Mouse (Mus musculus): ENCODE data around the gene Efna1. TPM values are rescaled to one million over a fixed set of nuclear protein-coding genes. Genes with fewer than 3 reads are reported as not detected.
A peak's percentile ranks its signal among the peaks of the same experiment; 100 is the strongest.

Gene Efna1
- total and polyA plus RNA-seq, 3 experiments = not detected

DNA sequence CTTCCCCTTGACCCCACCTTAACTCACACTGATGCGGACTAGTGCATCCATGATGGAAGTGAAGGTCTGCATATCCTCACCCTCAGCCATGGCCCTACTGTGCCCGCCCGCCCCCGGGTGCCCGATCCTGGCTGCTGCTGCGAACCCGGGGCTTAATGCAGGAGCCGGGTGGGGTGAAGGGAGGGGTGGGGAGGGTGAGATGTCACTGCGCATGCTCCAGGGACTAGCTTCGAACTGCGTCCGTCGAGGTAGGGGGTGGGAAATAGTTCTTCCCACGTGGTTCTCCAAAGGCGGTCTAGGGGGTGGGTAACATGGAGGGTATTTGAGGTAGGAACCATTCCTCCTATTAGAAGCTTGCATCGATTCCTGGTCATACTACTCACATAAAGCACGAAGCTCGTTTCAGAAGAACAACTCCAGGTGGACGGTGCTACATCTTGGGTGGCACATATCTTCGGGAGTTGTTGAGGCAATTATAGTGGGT is 35.2 kb downstream of the Efna1 start, which contains the start of gene Krtcap2:
Gene Krtcap2 (plus strand): TSS at position 279 of the 484 bp plus-strand sequence.
- peak within 1 kb of the TSS; percentile 98 for H3K27ac ChIP-seq (ENCODE audit: control insufficient read depth, low read depth, low read length)
- peaks cover 7 to 16% of the 10 kb centered on the region in 2 experiments; a peak in 3 of 4 replicates for H3K36me3 ChIP-seq (ENCODE audit: control insufficient read depth in 1 of 2, insufficient read depth in 2 of 2, low read length in 2 of 2)
- peaks cover 17% of the 10 kb centered on the region for H3K79me2 ChIP-seq (ENCODE audit: control insufficient read depth, insufficient read depth, low read length, poor library complexity)
- H3K27me3 ChIP-seq (ENCODE audit: control insufficient read depth in 1 of 2, insufficient read depth in 2 of 2, low read length in 2 of 2) = no peaks in the 10 kb centered on the region
- H3K9me3 ChIP-seq (replicated peaks; ENCODE audit: insufficient read depth, low read length) = no peaks in the 10 kb centered on the region
- DNase-seq (ENCODE audit: low read depth, low spot score) = peak; percentile 94
- peak within 1 kb of the TSS; percentile 84 to 89 for H3K4me3 ChIP-seq (ENCODE audit: control insufficient read depth in 1 of 2, insufficient read depth in 1 of 2, low read depth in 2 of 2, low read length in 2 of 2)
- H3K9ac ChIP-seq (ENCODE audit: control insufficient read depth, low read depth, low read length, poor library complexity, severe bottlenecking) = peak within 1 kb of the TSS; percentile 99
- TF ChIP-seq BHLHE40 (IDR thresholded peaks at IDR 0.05; ENCODE audit: borderline replicate concordance, low read depth, low read length) (no peak), ETS1 (IDR thresholded peaks at IDR 0.05; ENCODE audit: low read depth, low read length) (peak; percentile 46; the same call in 1 of the 2 replicates), ELF1 (IDR thresholded peaks at IDR 0.05; ENCODE audit: low read depth, low read length) (no peak), POLR2AphosphoS5 (IDR thresholded peaks at IDR 0.05; ENCODE audit: borderline replicate concordance, low read depth, low read length) (no peak), USF2 (IDR thresholded peaks at IDR 0.05; ENCODE audit: borderline replicate concordance in 1 of 2, insufficient read depth in 1 of 2, low read depth in 1 of 2, low read length in 2 of 2) (peak in 1 of 2 experiments; percentile 44; a peak in 1 of 4 replicates), MAX (IDR thresholded peaks at IDR 0.05; ENCODE audit: low read length) (peak; percentile 98), EP300 (IDR thresholded peaks at IDR 0.05; ENCODE audit: low read depth in 1 of 2, low read length in 2 of 2) (no peak), NRF1 (IDR thresholded peaks at IDR 0.05; ENCODE audit: insufficient read depth, low read depth, low read length, poor library complexity, severe bottlenecking) (peak; percentile 98), SIN3A (IDR thresholded peaks at IDR 0.05; ENCODE audit: low read length) (peak; percentile 19; the same call in 1 of the 2 replicates), JUND (IDR thresholded peaks at IDR 0.05; ENCODE audit: low read depth, low read length) (no peak), USF1 (IDR thresholded peaks at IDR 0.05; ENCODE audit: low read depth, low read length) (peak; percentile 85), MXI1 (IDR thresholded peaks at IDR 0.05; ENCODE audit: low read depth, low read length) (peak; percentile 82), MAZ (IDR thresholded peaks at IDR 0.05; ENCODE audit: low read depth, low read length) (peak; percentile 95), CHD1 (IDR thresholded peaks at IDR 0.05; ENCODE audit: low read depth, low read length) (0 out of 2 replicates have a peak, but pooled peaks have one; percentile 70), SMC3 (IDR thresholded peaks at IDR 0.05; ENCODE audit: low read depth, low read length) (no peak), TCF12 (IDR thresholded peaks at IDR 0.05; ENCODE audit: low read depth, low read length) (peak; percentile 41; the same call in 1 of the 2 replicates), POLR2A (IDR thresholded peaks at IDR 0.05; ENCODE audit: control insufficient read depth in 1 of 2, insufficient read depth in 1 of 2, low read depth in 1 of 2, low read length in 2 of 2, poor library complexity in 1 of 2) (no peak), MYC (IDR thresholded peaks at IDR 0.05; ENCODE audit: low read depth, low read length) (peak; percentile 86), ZNF384 (IDR thresholded peaks at IDR 0.05; ENCODE audit: low read depth, low read length) (no peak), RCOR1 (IDR thresholded peaks at IDR 0.05; ENCODE audit: low read depth, low read length) (0 out of 2 replicates have a peak, but pooled peaks have one; percentile 13), ZKSCAN1 (IDR thresholded peaks at IDR 0.05; ENCODE audit: low read depth, low read length) (no peak), E2F4 (IDR thresholded peaks at IDR 0.05; ENCODE audit: borderline replicate concordance, low read depth, low read length) (0 out of 2 replicates have a peak, but pooled peaks have one; percentile 25)
- peaks cover 15 to 16% of the 10 kb centered on the region in 2 experiments; a peak in 3 of 4 replicates for H3K4me1 ChIP-seq (ENCODE audit: control insufficient read depth in 1 of 2, insufficient read depth in 2 of 2, low read length in 2 of 2)

Data from MEL (cell line).